Mouse (Mus musculus) bone marrow macrophage, adult 2 months (primary cell): Measurements from ENCODE around the gene Slc1a7.

Experiments
- CTCF ChIP-seq: IDR thresholded peaks from 2 replicates; pipeline ENCODE4 v1.5.1; 2012; ENCODE audit warnings: low read depth, mild to moderate bottlenecking, low read length, moderate library complexity
- POLR2A ChIP-seq: IDR thresholded peaks from 2 replicates; pipeline ENCODE4 v1.6.1; 2012; ENCODE audit warnings: mild to moderate bottlenecking, low read depth, low read length, borderline replicate concordance

DNA sequence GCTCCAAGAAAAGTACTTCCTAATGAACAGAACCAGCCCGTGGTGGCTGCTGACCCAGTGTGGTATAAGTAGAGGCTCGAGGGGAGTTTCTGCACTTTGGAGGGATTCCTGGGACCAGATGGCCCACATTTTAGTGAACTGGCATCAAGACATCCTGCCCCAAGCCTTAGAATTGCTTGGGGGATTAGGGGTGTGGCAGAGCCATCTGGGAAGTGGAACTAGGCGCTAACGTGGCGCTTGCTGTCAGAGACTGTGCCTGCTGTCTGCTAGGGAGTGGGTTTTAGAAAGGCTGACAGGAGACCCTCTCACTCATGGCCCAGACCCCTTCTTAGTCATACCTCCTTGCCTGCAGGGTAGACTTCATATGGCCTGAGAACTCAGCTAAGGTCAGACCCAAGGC is 17.7 kb downstream of the Slc1a7 start:
- TF ChIP-seq POLR2A = no peak
- TF ChIP-seq CTCF = no peak
